Mouse (Mus musculus): ENCODE measurements at regions not wholly inside any gene's neighbourhood (a gene's known extent, or its start where the extent isn't known, plus 50 kb on each side); places are given as distances from the start of the nearest gene placed in this dataset.

GRCm38 (mm10) chr10:119146342-119146741, 93.5 kb downstream of the Cand1 start:
- WGBS: 35% methylated on average over 6 of the region's 6 CpGs
- no peaks in the 10 kb centered on the region for H3K36me3 ChIP-seq (ENCODE audit: control insufficient read depth, insufficient read depth)
- no peak for ATAC-seq (replicated peaks; ENCODE audit: extremely low read depth, insufficient read depth, low FRiP score)

GRCm38 (mm10) chr10:119142866-119143265, 97.0 kb downstream of the Cand1 start:
- H3K36me3 ChIP-seq (ENCODE audit: control insufficient read depth, insufficient read depth): no peaks in the 10 kb centered on the region
- 90% methylated on average over 6 of the region's 6 CpGs for WGBS

More at GRCm38 (mm10) chr10:119146342-119146741, 93.5 kb downstream of the Cand1 start:
- H3K9ac ChIP-seq (ENCODE audit: low read length): no peak overlapping the region
- no peaks in the 10 kb centered on the region for H3K4me1 ChIP-seq (ENCODE audit: control insufficient read depth, insufficient read depth, low read length)
- no peaks in the 10 kb centered on the region for H3K9me3 ChIP-seq (replicated peaks; ENCODE audit: control insufficient read depth, low read length)
- no peak overlapping the region for H3K27ac ChIP-seq (ENCODE audit: low read length)
- H3K4me3 ChIP-seq (ENCODE audit: low read length): no peak overlapping the region
- H3K27me3 ChIP-seq (ENCODE audit: control insufficient read depth, insufficient read depth, low read length): no peaks in the 10 kb centered on the region
- H3K4me2 ChIP-seq (ENCODE audit: low read depth, low read length): no peak overlapping the region

GRCm38 (mm10) chr10:119142307-119142706, 97.5 kb downstream of the Cand1 start:
- no peaks in the 10 kb centered on the region for H3K27me3 ChIP-seq (ENCODE audit: control insufficient read depth, insufficient read depth, low read length)
- no peak overlapping the region for H3K27ac ChIP-seq (ENCODE audit: low read length)
- H3K4me3 ChIP-seq (ENCODE audit: low read length): no peak overlapping the region
- no peaks in the 10 kb centered on the region for H3K4me1 ChIP-seq (ENCODE audit: control insufficient read depth, insufficient read depth, low read length)
- H3K4me2 ChIP-seq (ENCODE audit: low read depth, low read length): no peak overlapping the region
- ATAC-seq (replicated peaks; ENCODE audit: extremely low read depth, insufficient read depth, low FRiP score): no peak
- 65% methylated on average over 5 of the region's 5 CpGs for WGBS
- no peaks in the 10 kb centered on the region for H3K36me3 ChIP-seq (ENCODE audit: control insufficient read depth, insufficient read depth)
- no peaks in the 10 kb centered on the region for H3K9me3 ChIP-seq (replicated peaks; ENCODE audit: control insufficient read depth, low read length)
- H3K9ac ChIP-seq (ENCODE audit: low read length): no peak overlapping the region

More at GRCm38 (mm10) chr10:119142866-119143265, 97.0 kb downstream of the Cand1 start:
- Histone ChIP-seq H3K9me3 (replicated peaks; ENCODE audit: control insufficient read depth, low read length) (no peaks in the 10 kb centered on the region), H3K4me3 (ENCODE audit: low read length) (no peak overlapping the region), H3K27me3 (ENCODE audit: control insufficient read depth, insufficient read depth, low read length) (no peaks in the 10 kb centered on the region), H3K4me1 (ENCODE audit: control insufficient read depth, insufficient read depth, low read length) (no peaks in the 10 kb centered on the region), H3K4me2 (ENCODE audit: low read depth, low read length) (no peak overlapping the region), H3K27ac (ENCODE audit: low read length) (no peak overlapping the region), H3K9ac (ENCODE audit: low read length) (no peak overlapping the region)
- no peak for ATAC-seq (replicated peaks; ENCODE audit: extremely low read depth, insufficient read depth, low FRiP score)

- Histone ChIP-seq H3K4me2 (ENCODE audit: low read depth, low read length) (no peak overlapping the region), H3K27me3 (ENCODE audit: control insufficient read depth, insufficient read depth, low read length) (no peaks in the 10 kb centered on the region), H3K36me3 (ENCODE audit: control insufficient read depth, insufficient read depth) (no peaks in the 10 kb centered on the region), H3K27ac (ENCODE audit: low read length) (no peak overlapping the region), H3K9me3 (replicated peaks; ENCODE audit: control insufficient read depth, low read length) (no peaks in the 10 kb centered on the region), H3K4me3 (ENCODE audit: low read length) (no peak overlapping the region), H3K4me1 (ENCODE audit: control insufficient read depth, insufficient read depth, low read length) (no peaks in the 10 kb centered on the region; the same call in 1 of the 2 replicates), H3K9ac (ENCODE audit: low read length) (no peak overlapping the region)
- no peak for ATAC-seq (replicated peaks; ENCODE audit: extremely low read depth, insufficient read depth, low FRiP score)
- 83% methylated on average over 6 of the region's 6 CpGs for WGBS
Observed at GRCm38 (mm10) chr10:119138237-119138636, 101.6 kb downstream of the Cand1 start.

- no peak overlapping the region for H3K4me2 ChIP-seq (ENCODE audit: low read depth, low read length)
- 36% methylated on average over 11 of the region's 11 CpGs for WGBS
- no peaks in the 10 kb centered on the region for H3K36me3 ChIP-seq (ENCODE audit: control insufficient read depth, insufficient read depth)
- H3K27me3 ChIP-seq (ENCODE audit: control insufficient read depth, insufficient read depth, low read length): no peaks in the 10 kb centered on the region
- H3K4me3 ChIP-seq (ENCODE audit: low read length): no peak overlapping the region
- no peaks in the 10 kb centered on the region; the same call in 1 of the 2 replicates for H3K4me1 ChIP-seq (ENCODE audit: control insufficient read depth, insufficient read depth, low read length)
- no peak overlapping the region for H3K9ac ChIP-seq (ENCODE audit: low read length)
- no peaks in the 10 kb centered on the region for H3K9me3 ChIP-seq (replicated peaks; ENCODE audit: control insufficient read depth, low read length)
- H3K27ac ChIP-seq (ENCODE audit: low read length): no peak overlapping the region
- no peak for ATAC-seq (replicated peaks; ENCODE audit: extremely low read depth, insufficient read depth, low FRiP score)
Observed at GRCm38 (mm10) chr10:119135489-119135924, 104.3 kb downstream of the Cand1 start.

- H3K9ac ChIP-seq (ENCODE audit: low read length): no peak overlapping the region
- H3K27ac ChIP-seq (ENCODE audit: low read length): no peak overlapping the region
- H3K9me3 ChIP-seq (replicated peaks; ENCODE audit: control insufficient read depth, low read length): no peaks in the 10 kb centered on the region
- ATAC-seq (replicated peaks; ENCODE audit: extremely low read depth, insufficient read depth, low FRiP score): 0 out of 2 replicates have a peak, but pooled peaks have one; percentile 23
- no peaks in the 10 kb centered on the region; the same call in 1 of the 2 replicates for H3K4me1 ChIP-seq (ENCODE audit: control insufficient read depth, insufficient read depth, low read length)
- H3K27me3 ChIP-seq (ENCODE audit: control insufficient read depth, insufficient read depth, low read length): no peaks in the 10 kb centered on the region
- no peak overlapping the region for H3K4me3 ChIP-seq (ENCODE audit: low read length)
- WGBS: 35% methylated on average over 10 of the region's 10 CpGs
- H3K4me2 ChIP-seq (ENCODE audit: low read depth, low read length): no peak overlapping the region
- H3K36me3 ChIP-seq (ENCODE audit: control insufficient read depth, insufficient read depth): no peaks in the 10 kb centered on the region
Observed at GRCm38 (mm10) chr10:119134797-119135488, 104.9 kb downstream of the Cand1 start.

- no peaks in the 10 kb centered on the region; the same call in 1 of the 2 replicates for H3K4me1 ChIP-seq (ENCODE audit: control insufficient read depth, insufficient read depth, low read length)
- no peak overlapping the region for H3K27ac ChIP-seq (ENCODE audit: low read length)
- peak overlapping the region; percentile 49 for H3K4me2 ChIP-seq (ENCODE audit: low read depth, low read length)
- H3K27me3 ChIP-seq (ENCODE audit: control insufficient read depth, insufficient read depth, low read length): no peaks in the 10 kb centered on the region
- H3K9ac ChIP-seq (ENCODE audit: low read length): no peak overlapping the region
- H3K4me3 ChIP-seq (ENCODE audit: low read length): no peak overlapping the region; the same call in 1 of the 2 replicates
- WGBS: 38% methylated on average over 16 of the region's 16 CpGs
- ATAC-seq (replicated peaks; ENCODE audit: extremely low read depth, insufficient read depth, low FRiP score): no peak
- H3K9me3 ChIP-seq (replicated peaks; ENCODE audit: control insufficient read depth, low read length): no peaks in the 10 kb centered on the region
- H3K36me3 ChIP-seq (ENCODE audit: control insufficient read depth, insufficient read depth): no peaks in the 10 kb centered on the region
Observed at GRCm38 (mm10) chr10:119131977-119132376, 107.9 kb downstream of the Cand1 start.

GRCm38 (mm10) chr10:119130676-119131075, 109.2 kb downstream of the Cand1 start:
- Histone ChIP-seq H3K27me3 (ENCODE audit: control insufficient read depth, insufficient read depth, low read length) (no peaks in the 10 kb centered on the region), H3K27ac (ENCODE audit: low read length) (no peak overlapping the region), H3K4me1 (ENCODE audit: control insufficient read depth, insufficient read depth, low read length) (no peaks in the 10 kb centered on the region; the same call in 1 of the 2 replicates), H3K9me3 (replicated peaks; ENCODE audit: control insufficient read depth, low read length) (no peaks in the 10 kb centered on the region), H3K9ac (ENCODE audit: low read length) (no peak overlapping the region), H3K4me2 (ENCODE audit: low read depth, low read length) (no peak overlapping the region), H3K4me3 (ENCODE audit: low read length) (no peak overlapping the region), H3K36me3 (ENCODE audit: control insufficient read depth, insufficient read depth) (no peaks in the 10 kb centered on the region)
- no peak for ATAC-seq (replicated peaks; ENCODE audit: extremely low read depth, insufficient read depth, low FRiP score)
- WGBS: 76% methylated on average over 6 of the region's 6 CpGs

GRCm38 (mm10) chr10:119128035-119128434, 111.8 kb downstream of the Cand1 start:
- H3K4me2 ChIP-seq (ENCODE audit: low read depth, low read length): no peak overlapping the region
- WGBS: 89% methylated on average over 3 of the region's 3 CpGs
- H3K4me3 ChIP-seq (ENCODE audit: low read length): no peak overlapping the region
- no peaks in the 10 kb centered on the region for H3K36me3 ChIP-seq (ENCODE audit: control insufficient read depth, insufficient read depth)
- no peak for ATAC-seq (replicated peaks; ENCODE audit: extremely low read depth, insufficient read depth, low FRiP score)
- no peaks in the 10 kb centered on the region for H3K27me3 ChIP-seq (ENCODE audit: control insufficient read depth, insufficient read depth, low read length)
- no peak overlapping the region for H3K9ac ChIP-seq (ENCODE audit: low read length)
- H3K4me1 ChIP-seq (ENCODE audit: control insufficient read depth, insufficient read depth, low read length): no peaks in the 10 kb centered on the region
- H3K9me3 ChIP-seq (replicated peaks; ENCODE audit: control insufficient read depth, low read length): no peaks in the 10 kb centered on the region
- H3K27ac ChIP-seq (ENCODE audit: low read length): no peak overlapping the region

All from heart, embryonic 16.5 days (tissue).